Mouse (Mus musculus) midbrain, embryonic 11.5 days (tissue): Measurements from ENCODE around the gene Nt5m. TPM values are rescaled to one million over a fixed set of nuclear protein-coding genes. Genes with fewer than 3 reads are reported as not detected.

Experiments used
- ATAC-seq: fragments of 200-750 bp; cut with Nextera tagmentation; 2 replicates; pipeline ENCODE4 v1.8.0; 2017; ENCODE audit warnings: moderate TSS enrichment, moderate library complexity; ENCODE audit not compliant: low FRiP score
- DNase-seq: peaks from one replicate; pipeline ENCODE4 v3.0.0; 2015; ENCODE audit warnings: low spot score; ENCODE audit errors: missing footprints
- H3K27ac ChIP-seq: fragments of 300-500 bp; sonication (generic); 2 replicates; pipeline ENCODE4 v1.5.1; 2014; ENCODE audit warnings: low read depth, low read length
- H3K27me3 ChIP-seq: fragments of 300-500 bp; sonication (generic); 2 replicates; pipeline ENCODE4 v1.6.1; 2014; ENCODE audit warnings: mild to moderate bottlenecking, low read length, moderate library complexity, mixed read lengths; ENCODE audit not compliant: control insufficient read depth, insufficient read depth
- H3K36me3 ChIP-seq: fragments of 300-500 bp; sonication (generic); 2 replicates; pipeline ENCODE4 v1.6.1; 2014; ENCODE audit warnings: mild to moderate bottlenecking, low read length, moderate library complexity, mixed read lengths; ENCODE audit not compliant: control insufficient read depth, insufficient read depth
- H3K4me1 ChIP-seq: fragments of 300-500 bp; sonication (generic); 2 replicates; pipeline ENCODE4 v1.6.1; 2014; ENCODE audit warnings: low read length; ENCODE audit not compliant: control insufficient read depth, insufficient read depth
- H3K4me2 ChIP-seq: fragments of 300-500 bp; sonication (generic); 2 replicates; pipeline ENCODE4 v1.6.1; 2014; ENCODE audit warnings: mild to moderate bottlenecking, moderate library complexity
- H3K4me3 ChIP-seq: fragments of 300-500 bp; sonication (generic); 2 replicates; pipeline ENCODE4 v1.5.1; 2014; ENCODE audit warnings: low read depth, low read length
- H3K9ac ChIP-seq: fragments of 300-500 bp; sonication (generic); 2 replicates; pipeline ENCODE4 v1.6.1; 2014; ENCODE audit warnings: low read length
- H3K9me3 ChIP-seq: fragments of 300-500 bp; sonication (generic); 2 replicates; pipeline ENCODE4 v1.6.1; 2016; ENCODE audit warnings: low read length; ENCODE audit not compliant: control insufficient read depth
- WGBS: fragments of 180-500 bp; shearing (Covaris S2); extraction: QIAGEN DNeasy Blood & Tissue Kit; methylation state at CpG from one replicate; pipeline ENCODE4 v1.1.7; 2014; 5-methylcytosine and 5-hydroxymethylcytosine counted together
- polyA plus RNA-seq: library from polyadenylated mRNA; unstranded; fragments of >200 nt; fragmentation: Nextera tagmentation; extraction: Ambion mirVana; gene quantifications from 2 replicates; pipeline ENCODE4 v1.2.1, GENCODE M21; 2014

Gene Nt5m
- 38.8 and 40.4 TPM in 2 replicates for polyA plus RNA-seq

DNA sequence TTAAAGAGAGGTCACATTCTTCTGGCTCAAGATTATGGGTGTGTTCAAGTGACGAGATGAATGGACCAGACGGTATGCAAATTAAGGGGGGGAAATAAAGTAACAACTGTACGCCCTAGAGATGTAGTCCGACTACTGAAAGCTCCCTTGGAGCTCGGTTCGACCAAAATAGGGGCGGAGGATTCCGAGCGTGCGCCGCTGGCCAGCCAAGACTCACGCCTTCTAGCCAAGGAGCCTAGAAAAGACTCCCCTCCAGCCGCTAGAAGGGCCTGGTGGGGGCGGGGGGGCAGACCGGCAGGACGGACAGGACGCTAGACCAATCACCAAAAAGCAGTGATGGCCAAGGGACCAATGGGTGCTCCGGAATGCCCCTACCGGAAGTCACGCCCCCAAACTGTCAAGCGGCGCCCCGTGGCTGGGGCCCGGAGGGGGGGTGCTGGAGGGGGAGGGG is at the start of gene Nt5m:
Nt5m (plus strand) TSS at position 440 of the 451 bp plus-strand sequence.
- DNase-seq (peak; percentile 98), ATAC-seq (peak; percentile 97)
- peak within 1 kb of the TSS; percentile 91 for H3K4me3 ChIP-seq
- H3K9ac ChIP-seq: peak within 1 kb of the TSS; percentile 94
- H3K4me2 ChIP-seq: peak within 1 kb of the TSS; percentile 58
- H3K36me3 ChIP-seq: peaks cover 2% of the 10 kb centered on the region; the same call in 1 of the 2 replicates
- H3K27me3 ChIP-seq: no peaks in the 10 kb centered on the region
- H3K4me1 ChIP-seq: peaks cover 15% of the 10 kb centered on the region
- no peaks in the 10 kb centered on the region for H3K9me3 ChIP-seq
- WGBS: 1% methylated on average over 21 of the region's 24 CpGs
- peak within 1 kb of the TSS; percentile 88 for H3K27ac ChIP-seq

- H3K9ac ChIP-seq: no peak overlapping the region
- no peak overlapping the region for H3K4me2 ChIP-seq
- no peaks in the 10 kb centered on the region for H3K9me3 ChIP-seq
- no peak overlapping the region for H3K4me3 ChIP-seq
- H3K36me3 ChIP-seq: peaks cover 34% of the 10 kb centered on the region
- DNase-seq: no peak
- 96% methylated on average over 6 of the region's 6 CpGs for WGBS
- H3K27me3 ChIP-seq: no peaks in the 10 kb centered on the region
- no peak overlapping the region for H3K27ac ChIP-seq
- no peak for ATAC-seq
- H3K4me1 ChIP-seq: no peaks in the 10 kb centered on the region
Observed at GRCm38 (mm10) chr11:59793390-59793789, 45.9 kb upstream of the Nt5m start.

DNA sequence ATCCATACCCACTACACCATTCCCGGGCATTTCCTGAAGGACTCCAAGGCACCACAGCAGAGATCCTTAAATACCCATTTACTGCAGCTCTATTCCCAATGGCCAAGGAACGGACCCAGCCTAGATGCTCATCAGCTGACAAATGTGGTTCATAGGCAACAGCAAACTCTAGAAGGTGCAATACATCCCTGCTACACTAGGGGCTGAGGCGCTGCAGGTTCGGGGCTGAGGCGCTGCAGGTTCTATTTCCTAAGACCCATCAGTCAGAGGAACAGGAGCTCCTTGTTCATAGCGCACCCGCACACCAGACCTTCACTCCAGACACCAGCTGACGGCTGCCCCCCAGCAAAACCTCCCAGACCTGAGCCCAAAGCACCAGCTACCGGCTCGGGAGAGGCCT is 38.8 kb upstream of the Nt5m start:
- ATAC-seq: no peak

DNA sequence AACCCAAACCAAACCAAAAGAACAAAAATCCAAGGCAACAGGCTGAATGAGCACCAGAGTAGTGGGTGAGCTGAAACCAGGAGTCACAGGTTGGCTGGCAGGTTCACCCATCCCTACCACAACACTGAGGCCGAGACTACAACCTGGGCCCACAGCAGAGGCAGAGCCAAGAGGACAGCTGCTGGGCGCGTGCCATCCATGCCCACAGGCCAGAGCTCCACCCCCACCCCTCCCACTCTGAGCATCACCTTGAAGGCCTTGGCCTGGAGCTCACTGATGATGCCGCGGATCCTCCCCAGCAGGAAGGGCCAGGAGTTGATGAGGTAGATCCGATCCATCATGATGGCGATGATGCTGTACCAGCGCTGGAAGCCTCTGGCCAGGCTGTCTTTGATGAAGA is 37.4 kb upstream of the Nt5m start:
- DNase-seq (no peak), ATAC-seq (no peak)
- H3K4me2 ChIP-seq: no peak overlapping the region
- H3K4me3 ChIP-seq: no peak overlapping the region
- no peak overlapping the region for H3K27ac ChIP-seq
- no peaks in the 10 kb centered on the region for H3K27me3 ChIP-seq
- no peaks in the 10 kb centered on the region for H3K4me1 ChIP-seq
- H3K36me3 ChIP-seq: peaks cover 41% of the 10 kb centered on the region
- 96% methylated on average over 8 of the region's 8 CpGs for WGBS
- H3K9ac ChIP-seq: no peak overlapping the region
- H3K9me3 ChIP-seq: no peaks in the 10 kb centered on the region

More for the DNA sequence above, 38.8 kb upstream of the Nt5m start:
- Histone ChIP-seq H3K4me2 (no peak overlapping the region), H3K27ac (no peak overlapping the region), H3K27me3 (no peaks in the 10 kb centered on the region), H3K36me3 (peaks cover 45% of the 10 kb centered on the region), H3K9me3 (no peaks in the 10 kb centered on the region), H3K9ac (no peak overlapping the region), H3K4me1 (no peaks in the 10 kb centered on the region), H3K4me3 (no peak overlapping the region)
- 93% methylated on average over 10 of the region's 10 CpGs for WGBS
- no peak for DNase-seq

GRCm38 (mm10) chr11:59803516-59803915 is 35.7 kb upstream of the Nt5m start:
- Histone ChIP-seq H3K4me1 (peaks cover 2% of the 10 kb centered on the region), H3K27ac (no peak overlapping the region), H3K9me3 (no peaks in the 10 kb centered on the region), H3K9ac (no peak overlapping the region), H3K4me3 (no peak overlapping the region), H3K27me3 (no peaks in the 10 kb centered on the region), H3K4me2 (no peak overlapping the region), H3K36me3 (peaks cover 34% of the 10 kb centered on the region)
- no peak for ATAC-seq
- WGBS: 91% methylated on average over 14 of the region's 14 CpGs
- DNase-seq: no peak

DNA sequence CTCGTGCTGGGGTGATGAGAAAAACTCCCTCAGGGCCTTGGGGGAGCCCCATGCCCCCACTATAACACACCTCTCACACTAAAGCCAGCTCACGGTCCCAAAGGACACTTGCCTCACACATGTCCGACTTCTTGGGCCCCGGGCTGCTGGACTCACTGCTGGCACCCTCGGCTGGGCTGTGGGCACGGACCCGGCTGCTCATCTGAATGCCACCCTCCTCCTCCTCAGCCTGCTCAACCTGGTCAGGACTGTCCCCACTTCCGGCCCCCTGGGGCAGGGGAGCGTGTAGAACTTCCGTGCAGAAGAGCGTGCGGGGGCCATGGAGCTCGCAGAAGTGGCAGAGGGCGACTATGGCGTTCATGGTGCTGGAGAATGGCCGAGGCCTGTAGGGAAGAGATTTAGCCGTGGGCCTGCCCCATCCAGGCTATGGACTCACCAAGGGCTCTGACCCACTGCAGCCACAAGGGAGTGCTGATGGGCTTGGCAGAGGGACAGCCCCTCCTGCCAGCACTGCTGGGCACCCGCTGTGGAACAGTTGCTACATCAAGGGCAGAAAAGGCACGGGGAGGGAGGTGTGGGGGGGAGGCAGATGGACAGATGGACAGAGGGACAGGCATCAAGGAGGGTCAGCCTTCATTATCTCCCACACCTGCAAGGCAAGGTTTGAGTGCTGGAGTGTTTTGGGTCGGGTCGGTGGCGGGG is 34.7 kb upstream of the Nt5m start:
- no peaks in the 10 kb centered on the region for H3K27me3 ChIP-seq
- H3K4me1 ChIP-seq: peaks cover 9% of the 10 kb centered on the region
- H3K9me3 ChIP-seq: no peaks in the 10 kb centered on the region
- WGBS: 92% methylated on average over 22 of the region's 22 CpGs
- H3K4me2 ChIP-seq: no peak overlapping the region
- H3K9ac ChIP-seq: no peak overlapping the region
- DNase-seq (no peak), ATAC-seq (no peak)
- no peak overlapping the region for H3K4me3 ChIP-seq
- no peak overlapping the region for H3K27ac ChIP-seq
- peaks cover 30% of the 10 kb centered on the region for H3K36me3 ChIP-seq

DNA sequence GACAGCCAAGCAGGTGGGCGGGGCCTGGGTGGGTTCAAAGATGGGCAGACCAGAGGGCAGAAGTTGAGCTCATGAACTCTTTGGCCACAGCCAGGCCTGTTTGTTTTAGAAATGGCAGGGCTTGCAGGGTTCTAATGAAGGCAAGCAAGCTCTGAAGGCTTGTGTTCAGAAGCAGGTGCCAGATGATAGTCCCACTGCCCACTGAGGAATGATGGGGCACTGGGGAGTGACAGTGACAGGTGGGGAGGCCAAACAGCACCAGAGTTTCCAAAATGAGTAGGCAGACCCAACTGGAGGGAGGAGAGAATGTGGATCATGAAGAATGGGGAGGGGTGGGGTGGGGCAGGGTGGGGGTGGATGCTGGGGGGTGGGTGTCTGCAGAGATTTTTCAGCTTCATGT is 34.0 kb upstream of the Nt5m start:
- DNase-seq: no peak
- no peak overlapping the region for H3K27ac ChIP-seq
- no peaks in the 10 kb centered on the region for H3K27me3 ChIP-seq
- H3K4me1 ChIP-seq: peaks cover 9% of the 10 kb centered on the region
- WGBS: 87% methylated on average over 1 of the region's 1 CpGs
- no peak overlapping the region for H3K4me3 ChIP-seq
- ATAC-seq: no peak
- H3K9me3 ChIP-seq: no peaks in the 10 kb centered on the region
- no peak overlapping the region for H3K4me2 ChIP-seq
- H3K36me3 ChIP-seq: peaks cover 28% of the 10 kb centered on the region
- no peak overlapping the region for H3K9ac ChIP-seq

DNA sequence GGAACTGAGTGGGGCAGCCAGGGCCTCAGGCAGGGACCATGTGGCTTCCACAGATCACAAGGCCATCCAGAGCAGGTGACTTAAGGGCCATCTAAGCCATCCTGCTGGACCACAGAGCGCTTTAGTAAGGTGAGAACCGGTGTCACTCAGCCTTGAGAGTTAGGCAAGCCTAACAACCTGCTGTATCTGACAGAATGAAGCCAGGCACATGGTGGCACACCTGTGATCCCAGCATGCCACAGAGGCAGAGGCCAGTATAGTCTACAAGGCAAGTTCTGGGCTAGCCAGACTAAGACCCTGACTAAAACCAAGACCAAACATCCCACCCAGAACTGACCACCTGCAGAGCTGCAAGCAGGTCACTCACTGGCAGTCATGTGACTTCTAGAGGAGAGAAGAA is 33.6 kb upstream of the Nt5m start:
- H3K4me1 ChIP-seq: peaks cover 9% of the 10 kb centered on the region
- 98% methylated on average over 2 of the region's 2 CpGs for WGBS
- ATAC-seq: no peak
- no peaks in the 10 kb centered on the region for H3K9me3 ChIP-seq
- no peak overlapping the region for H3K9ac ChIP-seq
- no peaks in the 10 kb centered on the region for H3K27me3 ChIP-seq
- H3K4me3 ChIP-seq: no peak overlapping the region
- H3K4me2 ChIP-seq: no peak overlapping the region
- H3K36me3 ChIP-seq: peaks cover 25% of the 10 kb centered on the region
- no peak for DNase-seq
- no peak overlapping the region for H3K27ac ChIP-seq

- DNase-seq (peak; percentile 87), ATAC-seq (no peak)
- Histone ChIP-seq H3K9me3 (no peaks in the 10 kb centered on the region), H3K4me1 (peaks cover 9% of the 10 kb centered on the region), H3K36me3 (peaks cover 10% of the 10 kb centered on the region), H3K27me3 (no peaks in the 10 kb centered on the region), H3K4me2 (peak overlapping the region; percentile 81), H3K27ac (no peak overlapping the region), H3K9ac (peak overlapping the region; percentile 97), H3K4me3 (peak overlapping the region; percentile 70; the same call in 1 of the 2 replicates)
- 70% methylated on average over 14 of the region's 14 CpGs for WGBS
Observed at GRCm38 (mm10) chr11:59808170-59808960, 30.9 kb upstream of the Nt5m start.
